Mouse (Mus musculus): ENCODE results near the gene Zfc3h1.

Gene Zfc3h1

GRCm38 (mm10) chr10:115384221-115385017 is at the start of gene Zfc3h1, which contains the start of gene Thap2:
Zfc3h1 (plus strand) TSS chr10:115384959.
Thap2 (minus strand) TSS chr10:115384443.
- DNase-seq (ENCODE audit: low read depth, low spot score): peak; percentile 97

- DNase-seq (ENCODE audit: low read depth, low spot score): no peak
Observed at GRCm38 (mm10) chr10:115336901-115337300, 47.9 kb upstream of the Zfc3h1 start.

GRCm38 (mm10) chr10:115339820-115340328 is 44.9 kb upstream of the Zfc3h1 start:
- DNase-seq (ENCODE audit: low read depth, low spot score): no peak

- DNase-seq (ENCODE audit: low read depth, low spot score): no peak
Observed at GRCm38 (mm10) chr10:115342771-115343425, 41.9 kb upstream of the Zfc3h1 start.

GRCm38 (mm10) chr10:115346444-115346843 is 38.3 kb upstream of the Zfc3h1 start:
- no peak for DNase-seq (ENCODE audit: low read depth, low spot score)

GRCm38 (mm10) chr10:115348131-115348530 is 36.6 kb upstream of the Zfc3h1 start:
- no peak for DNase-seq (ENCODE audit: low read depth, low spot score)

GRCm38 (mm10) chr10:115349029-115349428 is 35.7 kb upstream of the Zfc3h1 start:
- DNase-seq (ENCODE audit: low read depth, low spot score): no peak

- no peak for DNase-seq (ENCODE audit: low read depth, low spot score)
Observed at GRCm38 (mm10) chr10:115349509-115349908, 35.2 kb upstream of the Zfc3h1 start.

GRCm38 (mm10) chr10:115350810-115351397 is 33.9 kb upstream of the Zfc3h1 start:
- no peak for DNase-seq (ENCODE audit: low read depth, low spot score)

GRCm38 (mm10) chr10:115354553-115354952 is 30.2 kb upstream of the Zfc3h1 start:
- no peak for DNase-seq (ENCODE audit: low read depth, low spot score)

- DNase-seq (ENCODE audit: low read depth, low spot score): no peak
Observed at GRCm38 (mm10) chr10:115355016-115355415, 29.7 kb upstream of the Zfc3h1 start.

- no peak for DNase-seq (ENCODE audit: low read depth, low spot score)
Observed at GRCm38 (mm10) chr10:115356106-115356505, 28.7 kb upstream of the Zfc3h1 start.

- DNase-seq (ENCODE audit: low read depth, low spot score): no peak
Observed at GRCm38 (mm10) chr10:115358216-115358919, 26.4 kb upstream of the Zfc3h1 start.

GRCm38 (mm10) chr10:115359066-115359465 is 25.7 kb upstream of the Zfc3h1 start:
- no peak for DNase-seq (ENCODE audit: low read depth, low spot score)

GRCm38 (mm10) chr10:115361840-115362622 is 22.7 kb upstream of the Zfc3h1 start, which contains the start of gene Tmem19:
Tmem19 (minus strand) TSS chr10:115362501.
- peak; percentile 95 for DNase-seq (ENCODE audit: low read depth, low spot score)

GRCm38 (mm10) chr10:115362623-115362964 is 22.2 kb upstream of the Zfc3h1 start:
- DNase-seq (ENCODE audit: low read depth, low spot score): no peak

- DNase-seq (ENCODE audit: low read depth, low spot score): no peak
Observed at GRCm38 (mm10) chr10:115363151-115363550, 21.6 kb upstream of the Zfc3h1 start.

GRCm38 (mm10) chr10:115381506-115382084 is 3.2 kb upstream of the Zfc3h1 start:
- DNase-seq (ENCODE audit: low read depth, low spot score): no peak

GRCm38 (mm10) chr10:115382846-115383643 is 1.7 kb upstream of the Zfc3h1 start:
- DNase-seq (ENCODE audit: low read depth, low spot score): no peak

All from retina, postnatal 7 days (tissue).